Mouse (Mus musculus): ENCODE measurements around the gene Hmgcll1. TPM values are rescaled to one million over a fixed set of nuclear protein-coding genes. Genes with fewer than 3 reads are reported as not detected.

Hmgcll1 gene
- polyA plus RNA-seq, 1 experiment from 2014 or later = 30.4 TPM

DNA sequence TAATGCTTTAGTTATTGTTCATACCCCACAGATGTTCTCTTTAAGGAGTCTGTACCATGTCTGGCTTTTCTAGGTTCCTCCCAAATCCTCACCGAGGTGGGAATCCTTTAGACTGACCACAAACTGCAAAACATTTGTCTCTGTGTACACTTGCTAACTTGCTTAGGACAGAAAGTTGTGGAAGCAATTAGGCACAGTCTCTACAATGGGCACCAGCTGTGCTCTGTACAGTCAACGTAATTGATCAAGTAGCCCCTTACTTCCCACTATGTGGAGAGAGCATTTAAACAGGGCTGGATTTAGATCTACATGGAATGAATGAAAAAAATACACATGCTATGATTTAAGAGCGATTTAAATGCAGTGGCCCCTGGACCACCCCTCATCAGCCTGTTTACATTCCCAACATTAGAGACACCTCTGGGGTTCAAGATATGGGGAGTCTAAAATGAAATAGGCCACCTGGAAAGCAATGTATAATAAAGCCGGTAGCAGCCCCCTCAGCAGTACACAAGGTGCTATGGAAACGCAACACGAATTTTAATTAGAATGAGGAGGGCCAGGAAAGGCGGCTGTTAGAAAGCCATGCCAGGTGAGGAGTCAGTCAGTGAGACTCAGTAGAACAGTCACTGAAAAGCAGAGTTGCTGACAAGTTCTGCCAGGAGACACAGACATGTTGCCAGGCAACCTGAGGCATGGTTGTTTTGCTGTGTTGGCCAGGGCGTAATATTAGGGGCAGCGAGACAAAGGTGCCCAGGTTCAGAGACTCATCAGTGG lies 23.9 kb downstream of the Hmgcll1 start:
- H3K27me3 ChIP-seq (ENCODE audit: control insufficient read depth, insufficient read depth, low read length) = no peaks in the 10 kb centered on the region
- no peak overlapping the region for H3K4me3 ChIP-seq (replicated peaks; ENCODE audit: low read depth, low read length)
- 62% methylated on average over 9 of the region's 9 CpGs for WGBS
- H3K36me3 ChIP-seq (ENCODE audit: control insufficient read depth, insufficient read depth, low read length) = no peaks in the 10 kb centered on the region
- no peaks in the 10 kb centered on the region for H3K9me3 ChIP-seq (ENCODE audit: control insufficient read depth, low read length)
- H3K4me1 ChIP-seq (ENCODE audit: control insufficient read depth, insufficient read depth, low read length) = no peaks in the 10 kb centered on the region
- peak; percentile 21 for DNase-seq
- ATAC-seq (ENCODE audit: low FRiP score, low TSS enrichment) = peak; percentile 43; the same call in 1 of the 2 replicates
- H3K9ac ChIP-seq (replicated peaks; ENCODE audit: low read length) = no peak overlapping the region
- H3K4me2 ChIP-seq (ENCODE audit: low read length) = no peak overlapping the region
- no peak overlapping the region for H3K27ac ChIP-seq (replicated peaks; ENCODE audit: low read depth, low read length)

DNA sequence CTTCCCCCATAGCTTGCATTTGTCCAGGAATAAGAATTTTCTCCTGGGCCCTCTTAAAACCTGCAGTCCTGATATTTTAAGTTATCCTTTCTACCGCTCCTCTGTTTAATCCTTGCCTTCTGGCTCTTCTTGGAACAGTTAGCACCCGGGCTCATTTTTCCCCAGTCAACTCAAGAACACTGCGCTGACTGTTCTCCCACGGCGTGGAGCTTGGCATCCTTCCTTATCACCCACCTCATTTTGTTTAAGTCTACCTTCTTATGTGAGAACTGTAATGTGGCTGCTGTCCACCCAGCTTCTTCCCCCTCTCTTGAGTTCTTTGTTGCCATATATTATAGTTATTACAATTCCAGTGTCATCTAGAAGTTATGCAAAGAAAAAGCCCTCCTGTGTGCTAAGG lies 25.1 kb downstream of the Hmgcll1 start:
- Histone ChIP-seq H3K9ac (replicated peaks; ENCODE audit: low read length) (no peak overlapping the region), H3K4me2 (ENCODE audit: low read length) (no peak overlapping the region), H3K4me3 (replicated peaks; ENCODE audit: low read depth, low read length) (no peak overlapping the region), H3K9me3 (ENCODE audit: control insufficient read depth, low read length) (no peaks in the 10 kb centered on the region), H3K36me3 (ENCODE audit: control insufficient read depth, insufficient read depth, low read length) (no peaks in the 10 kb centered on the region), H3K27ac (replicated peaks; ENCODE audit: low read depth, low read length) (no peak overlapping the region), H3K4me1 (ENCODE audit: control insufficient read depth, insufficient read depth, low read length) (no peaks in the 10 kb centered on the region), H3K27me3 (ENCODE audit: control insufficient read depth, insufficient read depth, low read length) (no peaks in the 10 kb centered on the region)
- ATAC-seq (ENCODE audit: low FRiP score, low TSS enrichment) = no peak
- WGBS = 90% methylated on average over 5 of the region's 5 CpGs
- DNase-seq = no peak

DNA sequence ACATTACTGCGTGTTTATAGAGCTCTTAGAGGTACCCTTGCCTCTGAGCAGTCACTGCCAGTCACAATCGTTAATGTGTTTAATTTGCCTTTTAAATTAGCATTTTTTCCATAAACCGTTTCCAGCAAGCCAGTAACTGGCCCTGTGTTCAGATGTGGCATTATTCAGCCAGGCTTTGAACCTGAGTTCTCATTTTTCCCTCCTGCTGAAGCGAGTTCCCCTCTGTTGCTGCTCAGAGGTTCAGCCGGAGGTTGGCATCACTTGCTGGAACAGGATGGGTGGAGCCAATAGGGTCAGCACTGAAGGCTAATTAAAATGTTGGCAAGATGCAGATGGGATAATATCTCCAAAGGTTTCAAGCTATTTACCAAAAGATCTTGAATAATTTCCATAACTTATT lies 28.7 kb downstream of the Hmgcll1 start:
- no peak for DNase-seq
- Histone ChIP-seq H3K27ac (replicated peaks; ENCODE audit: low read depth, low read length) (no peak overlapping the region), H3K9ac (replicated peaks; ENCODE audit: low read length) (no peak overlapping the region), H3K9me3 (ENCODE audit: control insufficient read depth, low read length) (no peaks in the 10 kb centered on the region), H3K4me3 (replicated peaks; ENCODE audit: low read depth, low read length) (no peak overlapping the region), H3K4me2 (ENCODE audit: low read length) (no peak overlapping the region), H3K36me3 (ENCODE audit: control insufficient read depth, insufficient read depth, low read length) (no peaks in the 10 kb centered on the region), H3K4me1 (ENCODE audit: control insufficient read depth, insufficient read depth, low read length) (no peaks in the 10 kb centered on the region), H3K27me3 (ENCODE audit: control insufficient read depth, insufficient read depth, low read length) (no peaks in the 10 kb centered on the region)
- no peak for ATAC-seq (ENCODE audit: low FRiP score, low TSS enrichment)
- WGBS = 55% methylated on average over 5 of the region's 5 CpGs

DNA sequence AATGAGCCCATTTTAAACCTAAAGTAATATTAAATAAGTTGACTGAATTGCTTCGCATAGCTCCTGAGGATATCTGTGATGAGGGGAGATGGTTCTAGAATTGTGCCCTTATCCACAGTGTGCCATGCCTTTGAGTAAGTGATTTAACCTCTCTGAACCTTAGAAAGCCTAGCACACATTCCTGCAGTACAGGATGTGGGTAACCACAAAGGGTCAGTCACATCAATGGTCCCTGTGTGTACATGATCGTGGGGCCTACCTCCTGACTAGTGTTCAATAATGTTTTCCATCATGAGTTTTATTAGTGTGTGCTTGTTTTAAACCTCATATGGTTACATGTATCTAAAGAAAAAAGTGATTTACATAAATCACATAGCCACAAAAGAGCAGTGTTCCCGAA lies 46.3 kb downstream of the Hmgcll1 start:
- Histone ChIP-seq H3K27ac (replicated peaks; ENCODE audit: low read depth, low read length) (no peak overlapping the region), H3K4me3 (replicated peaks; ENCODE audit: low read depth, low read length) (no peak overlapping the region), H3K9ac (replicated peaks; ENCODE audit: low read length) (no peak overlapping the region), H3K27me3 (ENCODE audit: control insufficient read depth, insufficient read depth, low read length) (no peaks in the 10 kb centered on the region), H3K4me1 (ENCODE audit: control insufficient read depth, insufficient read depth, low read length) (no peaks in the 10 kb centered on the region), H3K36me3 (ENCODE audit: control insufficient read depth, insufficient read depth, low read length) (0 out of 2 replicates have a peak, but pooled peaks cover 4% of the 10 kb centered on the region), H3K9me3 (ENCODE audit: control insufficient read depth, low read length) (no peaks in the 10 kb centered on the region), H3K4me2 (ENCODE audit: low read length) (no peak overlapping the region)
- DNase-seq = no peak
- WGBS = 76% methylated on average over 3 of the region's 3 CpGs
- no peak for ATAC-seq (ENCODE audit: low FRiP score, low TSS enrichment)

DNA sequence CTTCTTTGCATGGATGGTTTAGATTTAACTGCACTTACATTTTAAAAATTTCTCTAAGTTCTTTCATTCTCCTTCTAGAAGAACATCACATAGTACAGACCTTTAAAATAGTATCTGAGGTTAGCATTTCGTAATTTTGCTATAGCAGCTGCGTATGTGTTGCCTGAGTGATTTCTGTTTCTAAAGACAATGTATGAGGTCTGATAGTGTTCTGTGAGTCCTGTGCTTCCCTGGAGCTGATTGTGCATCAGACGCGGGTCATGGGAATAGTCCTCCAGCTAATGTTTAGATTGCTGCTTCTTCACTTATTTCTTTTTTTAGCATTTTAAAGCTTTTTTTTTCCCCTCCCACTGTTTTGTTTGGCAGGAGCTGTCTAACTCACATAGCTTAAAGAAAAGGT lies 46.8 kb downstream of the Hmgcll1 start:
- Histone ChIP-seq H3K9me3 (ENCODE audit: control insufficient read depth, low read length) (no peaks in the 10 kb centered on the region), H3K9ac (replicated peaks; ENCODE audit: low read length) (no peak overlapping the region), H3K4me1 (ENCODE audit: control insufficient read depth, insufficient read depth, low read length) (no peaks in the 10 kb centered on the region), H3K27ac (replicated peaks; ENCODE audit: low read depth, low read length) (no peak overlapping the region), H3K27me3 (ENCODE audit: control insufficient read depth, insufficient read depth, low read length) (no peaks in the 10 kb centered on the region), H3K36me3 (ENCODE audit: control insufficient read depth, insufficient read depth, low read length) (0 out of 2 replicates have a peak, but pooled peaks cover 4% of the 10 kb centered on the region), H3K4me3 (replicated peaks; ENCODE audit: low read depth, low read length) (no peak overlapping the region), H3K4me2 (ENCODE audit: low read length) (no peak overlapping the region)
- ATAC-seq (ENCODE audit: low FRiP score, low TSS enrichment) (no peak), DNase-seq (no peak)
- WGBS = 84% methylated on average over 4 of the region's 4 CpGs

DNA sequence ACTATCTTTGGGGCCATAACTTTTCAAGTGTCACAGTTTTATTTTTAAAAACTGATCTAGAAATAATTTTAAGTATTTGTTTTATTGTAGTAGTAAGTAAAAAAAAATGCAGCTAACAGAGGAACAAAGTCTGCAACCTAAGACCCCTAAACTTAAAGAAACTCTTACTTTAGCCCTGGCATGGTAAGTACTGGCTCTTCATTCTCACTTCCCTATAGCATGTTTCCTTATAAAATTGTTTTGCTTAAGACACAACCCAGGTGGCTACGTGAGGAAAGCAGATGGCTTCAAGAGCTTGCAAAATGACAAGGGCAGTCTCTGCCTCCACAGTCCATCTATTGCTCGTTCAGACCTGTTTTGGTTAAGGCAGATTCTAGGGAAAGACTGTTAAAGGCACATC lies 49.5 kb downstream of the Hmgcll1 start:
- no peaks in the 10 kb centered on the region for H3K4me1 ChIP-seq (ENCODE audit: control insufficient read depth, insufficient read depth, low read length)
- H3K9ac ChIP-seq (replicated peaks; ENCODE audit: low read length) = no peak overlapping the region
- ATAC-seq (ENCODE audit: low FRiP score, low TSS enrichment) = no peak
- no peak for DNase-seq
- H3K4me3 ChIP-seq (replicated peaks; ENCODE audit: low read depth, low read length) = no peak overlapping the region
- WGBS = 76% methylated on average over 2 of the region's 2 CpGs
- H3K27me3 ChIP-seq (ENCODE audit: control insufficient read depth, insufficient read depth, low read length) = no peaks in the 10 kb centered on the region
- H3K27ac ChIP-seq (replicated peaks; ENCODE audit: low read depth, low read length) = no peak overlapping the region
- H3K36me3 ChIP-seq (ENCODE audit: control insufficient read depth, insufficient read depth, low read length) = no peaks in the 10 kb centered on the region
- H3K9me3 ChIP-seq (ENCODE audit: control insufficient read depth, low read length) = no peaks in the 10 kb centered on the region
- H3K4me2 ChIP-seq (ENCODE audit: low read length) = no peak overlapping the region

DNA sequence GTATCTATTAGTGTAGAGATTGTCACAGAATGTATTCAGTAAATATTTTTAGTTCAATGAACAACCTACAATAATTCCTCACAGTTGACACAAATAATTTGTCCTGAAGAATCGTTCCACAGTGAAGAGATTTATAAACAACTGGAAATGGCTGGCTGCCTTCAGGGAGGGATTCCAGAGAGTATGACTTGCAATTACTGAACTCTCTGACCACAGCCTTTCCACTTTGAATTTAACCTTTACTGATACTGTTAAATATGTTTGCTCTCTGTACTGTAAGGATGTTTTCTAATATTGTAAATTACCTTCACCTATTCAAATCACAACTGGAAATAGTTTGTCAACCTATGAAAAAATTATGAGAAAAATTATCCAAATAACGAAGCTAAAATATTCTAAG lies 76.9 kb downstream of the Hmgcll1 start:
- Histone ChIP-seq H3K4me3 (replicated peaks; ENCODE audit: low read depth, low read length) (no peak overlapping the region), H3K9ac (replicated peaks; ENCODE audit: low read length) (no peak overlapping the region), H3K4me2 (ENCODE audit: low read length) (no peak overlapping the region), H3K4me1 (ENCODE audit: control insufficient read depth, insufficient read depth, low read length) (no peaks in the 10 kb centered on the region), H3K27ac (replicated peaks; ENCODE audit: low read depth, low read length) (no peak overlapping the region), H3K27me3 (ENCODE audit: control insufficient read depth, insufficient read depth, low read length) (no peaks in the 10 kb centered on the region), H3K9me3 (ENCODE audit: control insufficient read depth, low read length) (no peaks in the 10 kb centered on the region), H3K36me3 (ENCODE audit: control insufficient read depth, insufficient read depth, low read length) (no peaks in the 10 kb centered on the region)
- no peak for DNase-seq
- WGBS = 84% methylated on average over 2 of the region's 2 CpGs
- no peak for ATAC-seq (ENCODE audit: low FRiP score, low TSS enrichment)

DNA sequence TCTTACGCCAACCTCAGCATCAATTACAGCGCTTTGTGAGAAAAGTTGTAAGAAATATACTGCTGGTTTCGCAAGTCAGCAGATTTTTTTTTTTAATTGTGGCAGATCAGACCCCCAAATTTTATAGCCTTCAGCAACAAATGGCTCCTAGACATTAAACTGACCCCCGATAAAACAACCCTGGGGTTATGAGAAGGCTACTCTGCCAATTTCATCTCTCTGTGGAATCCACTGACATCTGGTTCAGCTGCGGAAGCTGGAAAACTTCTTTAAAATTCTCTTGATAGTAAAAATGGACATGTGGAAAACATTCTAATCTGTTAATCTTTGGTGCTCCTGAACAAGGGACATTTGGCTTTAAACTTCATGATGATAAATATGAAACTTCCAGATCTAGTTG lies 82.6 kb downstream of the Hmgcll1 start:
- Histone ChIP-seq H3K27me3 (ENCODE audit: control insufficient read depth, insufficient read depth, low read length) (no peaks in the 10 kb centered on the region), H3K27ac (replicated peaks; ENCODE audit: low read depth, low read length) (no peak overlapping the region), H3K9me3 (ENCODE audit: control insufficient read depth, low read length) (no peaks in the 10 kb centered on the region), H3K9ac (replicated peaks; ENCODE audit: low read length) (no peak overlapping the region), H3K4me3 (replicated peaks; ENCODE audit: low read depth, low read length) (no peak overlapping the region), H3K36me3 (ENCODE audit: control insufficient read depth, insufficient read depth, low read length) (no peaks in the 10 kb centered on the region), H3K4me1 (ENCODE audit: control insufficient read depth, insufficient read depth, low read length) (no peaks in the 10 kb centered on the region), H3K4me2 (ENCODE audit: low read length) (no peak overlapping the region)
- WGBS = 93% methylated on average over 5 of the region's 5 CpGs
- DNase-seq (no peak), ATAC-seq (ENCODE audit: low FRiP score, low TSS enrichment) (no peak)

DNA sequence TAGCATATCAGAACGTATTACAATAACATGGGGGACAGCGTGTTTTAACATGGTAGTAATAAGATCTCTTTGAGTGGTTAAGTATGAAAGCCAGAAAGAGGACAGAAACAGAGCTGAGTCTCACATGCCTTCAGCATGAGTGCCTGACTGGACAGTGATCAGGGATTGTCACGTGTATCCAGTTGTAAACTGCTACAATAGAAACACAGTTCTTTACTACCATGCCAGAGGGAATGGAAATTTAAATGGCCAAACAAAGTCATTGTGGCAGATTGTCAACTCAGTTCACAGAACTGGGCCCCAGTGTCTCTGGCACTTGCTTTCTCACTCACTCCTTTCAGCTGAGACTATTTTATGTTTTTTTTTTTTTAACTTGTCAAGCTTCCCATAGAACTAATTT lies 85.3 kb downstream of the Hmgcll1 start:
- no peak for ATAC-seq (ENCODE audit: low FRiP score, low TSS enrichment)
- Histone ChIP-seq H3K27ac (replicated peaks; ENCODE audit: low read depth, low read length) (no peak overlapping the region), H3K36me3 (ENCODE audit: control insufficient read depth, insufficient read depth, low read length) (no peaks in the 10 kb centered on the region), H3K27me3 (ENCODE audit: control insufficient read depth, insufficient read depth, low read length) (no peaks in the 10 kb centered on the region), H3K4me2 (ENCODE audit: low read length) (no peak overlapping the region), H3K4me3 (replicated peaks; ENCODE audit: low read depth, low read length) (no peak overlapping the region), H3K9me3 (ENCODE audit: control insufficient read depth, low read length) (no peaks in the 10 kb centered on the region), H3K4me1 (ENCODE audit: control insufficient read depth, insufficient read depth, low read length) (no peaks in the 10 kb centered on the region), H3K9ac (replicated peaks; ENCODE audit: low read length) (no peak overlapping the region)
- 82% methylated on average over 3 of the region's 3 CpGs for WGBS
- no peak for DNase-seq
